Mouse (Mus musculus) stomach, postnatal 0 days (tissue): ENCODE measurements at regions not wholly inside any gene's neighbourhood (a gene's known extent, or its start where the extent isn't known, plus 50 kb on each side); places are given as distances from the start of the nearest gene placed in this dataset.

Source experiments
- CTCF ChIP-seq: IDR thresholded peaks from 2 replicates; pipeline ENCODE4 v1.5.1; 2016; ENCODE audit warnings: antibody characterized with exemption, low read depth, mild to moderate bottlenecking, moderate library complexity
- EP300 ChIP-seq: optimal IDR thresholded peaks from 2 replicates; pipeline ENCODE3; 2016; ENCODE audit warnings: antibody characterized with exemption

DNA sequence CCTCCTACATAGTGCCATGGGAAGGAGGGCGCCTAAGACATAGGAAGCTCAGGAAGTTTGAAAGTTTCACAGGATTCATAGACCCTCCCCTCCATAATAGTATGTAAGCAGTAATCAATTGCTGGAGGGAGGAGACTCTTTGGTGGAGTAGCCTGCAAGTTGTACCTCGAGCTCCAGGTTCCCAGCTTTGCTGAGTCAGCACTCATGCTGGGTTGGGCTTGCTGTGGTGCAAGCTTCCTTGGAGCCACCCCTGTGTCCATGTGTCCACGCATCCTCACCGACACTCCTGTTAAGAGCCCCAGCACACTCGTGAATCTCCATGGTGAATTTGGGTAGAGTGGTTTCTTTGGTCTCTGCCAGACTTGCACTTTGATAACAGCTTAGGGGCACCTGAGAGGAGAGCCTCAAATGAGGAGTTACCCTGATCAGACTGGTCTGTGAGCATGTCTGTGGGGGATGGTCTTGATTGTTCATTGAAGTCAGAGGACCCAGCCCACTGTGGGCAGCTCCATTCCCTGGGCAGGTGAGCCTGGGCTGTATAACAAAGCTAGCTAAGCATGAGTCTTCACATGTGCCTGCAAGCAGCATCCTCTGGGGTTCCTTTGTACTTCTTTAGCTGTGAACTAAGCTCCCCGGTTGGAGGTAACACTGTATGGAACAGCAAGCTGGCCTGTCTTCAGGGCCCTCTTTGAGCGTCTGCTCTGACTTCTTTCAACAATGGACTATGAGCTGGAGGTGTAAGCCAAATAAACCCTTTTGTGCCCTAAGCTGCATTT lies 65.1 kb downstream of the Tmem270 start:
- no peak for TF ChIP-seq EP300
- no peak for TF ChIP-seq CTCF
